Mouse (Mus musculus): Measurements from ENCODE around the gene Nr1d2.
"Not testable (repeated sequence)": the region's sequence is repeated elsewhere in the genome, so short reads cannot be mapped to it uniquely, and the experiment has no call there.

Nr1d2 gene

GRCm38 (mm10) chr14:18238750-18239731 lies at the start of gene Nr1d2:
Nr1d2 (minus strand) TSS chr14:18239127.
- peak; percentile 100 for DNase-seq

DNA sequence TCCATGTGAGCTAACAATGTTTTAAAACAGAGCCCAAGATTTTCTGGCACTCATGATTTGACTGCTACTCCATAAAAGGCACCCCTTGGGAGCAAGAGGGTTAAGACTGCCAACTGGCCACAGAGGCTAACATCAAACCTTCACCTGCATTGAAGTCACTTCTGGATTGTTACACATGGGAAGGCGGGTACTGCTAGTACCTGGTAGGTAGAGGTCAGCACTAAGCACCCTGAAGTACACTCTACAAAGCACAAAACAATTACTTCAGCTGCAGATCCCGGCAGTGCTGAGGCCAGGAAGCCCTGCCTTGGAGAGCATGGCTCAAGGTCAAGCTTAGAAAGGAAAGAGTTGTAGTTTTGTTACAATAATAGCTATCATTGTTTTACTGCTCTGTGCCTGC lies 48.5 kb upstream of the Nr1d2 start:
- peak; percentile 49 for DNase-seq

DNA sequence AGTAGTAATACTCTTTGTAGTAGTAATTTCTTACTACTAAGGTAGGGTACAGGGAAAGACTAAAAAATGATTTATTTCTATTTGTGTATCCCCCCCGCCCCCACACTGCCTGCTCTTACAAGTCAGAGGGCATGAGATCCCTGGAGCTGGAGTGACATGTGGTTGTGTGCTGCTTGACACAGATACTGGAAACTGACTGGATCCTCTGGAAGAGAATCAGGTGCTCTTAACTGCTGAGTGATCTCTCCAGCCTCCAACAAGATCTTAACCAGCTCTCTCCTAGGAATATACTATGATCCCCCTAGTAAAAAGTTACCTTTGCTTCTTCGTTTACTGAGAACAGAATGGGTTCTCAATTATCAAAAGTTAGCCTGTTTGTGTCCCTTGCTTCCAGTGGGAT lies 47.5 kb upstream of the Nr1d2 start:
- DNase-seq = no peak

DNA sequence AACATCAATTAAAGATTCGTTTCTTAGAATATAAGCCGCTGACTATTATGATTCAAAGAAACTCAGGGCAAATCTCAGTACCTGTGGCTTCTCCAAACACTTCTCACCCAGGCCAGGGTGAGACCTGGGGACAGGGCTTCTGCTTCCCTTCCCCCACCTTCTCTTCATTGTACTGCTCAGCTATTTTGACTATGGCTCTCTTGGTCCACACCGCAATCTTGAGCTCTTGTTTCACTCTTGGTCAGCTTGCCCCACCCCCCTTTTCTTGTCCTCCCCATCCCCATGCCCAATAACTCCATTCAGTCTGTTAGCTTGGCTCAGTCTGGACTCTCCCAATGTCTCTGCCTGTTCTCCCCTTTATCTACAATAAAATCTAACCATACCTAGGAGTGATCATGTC lies 46.5 kb upstream of the Nr1d2 start:
- DNase-seq = no peak

- DNase-seq = peak; percentile 62
Measured at GRCm38 (mm10) chr14:18284581-18284980, 45.7 kb upstream of the Nr1d2 start.

DNA sequence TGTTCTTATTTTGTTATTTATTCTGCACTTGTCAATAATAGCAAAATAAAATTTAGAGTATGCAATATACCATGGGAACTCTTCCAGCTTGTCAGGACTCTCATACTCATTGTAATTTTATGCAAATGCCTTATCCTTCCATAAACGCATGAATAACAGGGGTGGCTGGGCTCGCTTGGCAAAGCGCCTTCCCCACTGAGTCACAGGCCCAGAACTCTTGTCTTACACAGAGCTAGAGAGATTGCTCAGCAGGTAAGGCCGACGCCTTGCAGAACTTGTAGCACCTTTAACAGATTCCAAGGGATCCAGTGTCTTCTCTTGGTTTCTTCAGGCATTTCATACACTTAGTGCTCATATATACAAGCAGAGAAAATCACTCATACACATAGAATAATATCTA lies 41.4 kb upstream of the Nr1d2 start:
- DNase-seq = no peak

DNA sequence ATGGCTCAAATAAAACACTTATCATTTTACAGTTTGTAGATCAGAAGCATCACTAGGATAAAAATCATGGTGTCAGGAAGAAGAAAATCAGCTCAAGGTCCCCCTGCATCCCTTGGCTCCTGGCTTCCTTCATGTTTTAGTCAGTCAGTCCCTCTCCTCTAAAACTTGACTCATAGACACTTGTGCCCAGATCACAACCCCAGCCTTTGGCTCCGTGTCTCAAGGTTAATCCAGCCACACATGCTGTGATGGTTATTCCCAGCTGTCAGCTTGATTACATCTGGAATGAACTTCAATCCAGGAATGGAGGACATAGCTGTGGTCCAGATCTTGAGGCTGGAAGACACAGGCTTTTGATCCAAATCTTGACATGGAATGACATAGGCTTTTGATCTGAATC lies 35.6 kb upstream of the Nr1d2 start:
- DNase-seq = no peak

DNA sequence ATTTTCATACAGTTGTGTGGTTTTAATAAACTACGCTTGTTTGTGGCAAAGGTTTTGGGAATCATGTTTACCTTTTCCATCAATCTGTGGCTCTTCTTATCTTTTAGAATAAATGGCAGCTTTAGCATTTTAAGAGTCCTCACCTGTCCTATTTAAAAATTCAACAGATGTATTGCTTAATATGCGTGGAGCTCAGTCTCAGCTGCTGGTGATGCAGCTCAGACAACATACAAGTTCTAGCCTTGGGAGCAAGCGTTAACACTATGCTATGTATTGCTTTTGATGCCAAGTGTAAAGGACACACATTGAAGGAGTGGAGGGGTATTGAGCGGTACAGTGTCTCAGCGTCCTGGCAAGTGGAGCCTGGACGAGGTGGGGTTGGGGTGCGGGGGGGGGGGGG lies 32.7 kb upstream of the Nr1d2 start:
- DNase-seq = no peak

DNA sequence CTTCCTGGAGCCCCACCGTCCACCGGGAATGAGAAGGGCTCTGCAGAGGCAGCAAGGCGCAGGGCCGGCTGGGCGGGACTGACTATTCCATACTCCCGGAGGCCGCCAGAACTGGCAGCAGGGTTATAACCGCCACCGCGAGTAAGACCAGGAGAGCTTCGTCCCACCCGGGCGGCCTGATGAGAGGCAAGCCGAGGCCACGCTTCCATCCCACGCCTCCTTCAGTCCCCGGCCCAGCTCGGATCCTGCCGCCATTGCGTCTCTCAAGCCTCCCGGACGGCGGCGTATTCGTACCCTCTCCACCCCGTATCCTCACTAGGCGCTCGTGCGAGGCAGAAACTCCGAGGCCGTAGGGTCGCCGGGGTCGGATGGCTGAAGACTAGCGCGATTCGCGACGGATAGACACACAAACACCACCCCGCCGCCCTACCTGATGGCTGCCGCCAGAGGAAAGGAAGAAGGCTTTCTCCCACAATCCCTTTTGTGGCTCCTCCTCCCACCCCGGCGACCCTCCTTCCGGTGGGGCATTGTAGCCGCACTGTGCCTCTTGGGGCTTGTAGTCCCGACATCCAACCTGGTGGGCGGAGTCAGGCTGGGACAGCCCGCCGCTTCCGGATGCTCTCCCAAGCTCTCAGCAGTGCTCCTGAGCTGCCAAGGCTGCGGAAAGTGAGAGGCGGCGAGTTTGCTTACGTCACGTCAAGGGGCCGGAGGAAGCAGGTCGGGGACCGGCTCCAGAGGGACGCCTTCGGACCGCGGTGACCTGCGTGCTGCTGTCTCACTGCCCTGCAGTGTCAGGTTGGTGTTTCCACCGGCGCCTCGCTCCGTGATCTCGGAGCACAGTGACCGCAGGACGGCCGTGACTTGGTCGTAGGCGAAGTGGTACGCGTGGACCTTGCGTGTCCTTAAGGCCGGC lies 31.9 kb upstream of the Nr1d2 start, which contains the start of the genes Nkiras1 and Rpl15:
Gene Nkiras1, plus strand, starts transcription at position 608 of the 913 bp plus-strand sequence.
Gene Rpl15, minus strand, starts transcription at position 863 of the 913 bp plus-strand sequence.
- DNase-seq = peak; percentile 100

DNA sequence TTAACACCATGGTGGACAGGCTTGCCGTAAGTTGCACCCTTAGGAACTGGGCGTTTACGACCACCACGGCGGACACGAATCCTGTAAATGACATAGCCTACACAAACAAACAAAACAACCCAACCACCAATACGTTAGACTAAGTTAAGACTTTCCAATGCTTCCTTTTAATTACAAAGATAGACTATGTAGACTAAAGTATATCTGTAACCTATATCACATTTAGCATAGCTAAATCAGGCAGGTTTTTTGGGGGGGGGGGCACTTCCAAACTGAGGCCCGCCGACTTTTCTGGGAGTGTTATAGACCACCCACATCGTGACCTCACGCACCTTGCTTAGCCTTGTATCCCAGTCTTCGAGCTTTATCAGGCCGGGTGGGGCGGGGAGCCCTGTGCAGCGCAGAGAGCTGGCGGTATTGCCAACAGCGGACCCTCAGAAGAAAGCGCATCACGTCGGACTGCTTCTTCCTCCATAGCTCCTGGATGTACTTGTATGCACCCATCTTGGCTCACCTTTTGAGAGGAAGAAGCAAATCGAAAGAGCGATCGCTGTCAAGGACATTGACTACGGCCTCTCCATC lies 31.1 kb upstream of the Nr1d2 start:
- DNase-seq = not testable (repeated sequence)

- DNase-seq = peak; percentile 13
Measured at GRCm38 (mm10) chr14:18263427-18263826, 24.5 kb upstream of the Nr1d2 start.

DNA sequence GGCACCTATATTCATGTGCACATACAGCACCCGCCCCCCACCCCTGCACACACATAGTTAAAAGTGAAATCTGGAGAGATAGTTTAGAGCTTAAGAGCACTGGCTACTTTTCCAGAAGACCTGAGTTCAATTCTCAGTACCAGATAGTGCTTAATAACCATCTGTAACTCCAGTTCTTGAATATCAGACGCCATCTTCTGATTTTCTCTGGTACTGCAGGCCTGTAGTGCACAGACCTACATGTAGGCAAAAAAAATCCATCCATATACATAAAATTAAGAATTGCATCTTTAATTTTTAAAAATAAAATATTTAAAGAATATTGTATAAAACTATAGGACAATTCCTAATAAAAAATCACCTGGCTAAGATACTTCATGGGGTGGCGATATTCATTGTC lies 22.3 kb upstream of the Nr1d2 start:
- DNase-seq = no peak

- no peak for DNase-seq
Measured at GRCm38 (mm10) chr14:18242638-18243130, 3.8 kb upstream of the Nr1d2 start.

DNA sequence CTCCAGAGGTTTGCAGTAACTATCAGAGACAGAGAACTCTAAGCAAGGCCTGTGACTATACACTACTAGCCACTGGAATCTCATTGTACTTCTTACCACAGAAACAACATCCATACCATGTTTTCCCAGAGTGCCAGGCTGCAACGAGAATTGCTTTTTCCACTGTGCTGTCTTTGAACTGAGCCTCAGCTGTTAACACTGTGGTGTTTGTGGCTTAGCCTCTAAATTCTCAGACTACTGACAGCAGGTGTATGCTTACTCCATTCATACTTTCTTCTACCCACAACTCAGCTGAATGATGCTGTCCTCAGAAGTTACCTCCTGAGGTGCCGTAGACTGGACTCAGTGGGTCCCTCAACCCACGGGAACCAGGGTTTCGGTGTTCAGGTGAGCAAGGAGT lies 2.9 kb upstream of the Nr1d2 start:
- no peak for DNase-seq

DNA sequence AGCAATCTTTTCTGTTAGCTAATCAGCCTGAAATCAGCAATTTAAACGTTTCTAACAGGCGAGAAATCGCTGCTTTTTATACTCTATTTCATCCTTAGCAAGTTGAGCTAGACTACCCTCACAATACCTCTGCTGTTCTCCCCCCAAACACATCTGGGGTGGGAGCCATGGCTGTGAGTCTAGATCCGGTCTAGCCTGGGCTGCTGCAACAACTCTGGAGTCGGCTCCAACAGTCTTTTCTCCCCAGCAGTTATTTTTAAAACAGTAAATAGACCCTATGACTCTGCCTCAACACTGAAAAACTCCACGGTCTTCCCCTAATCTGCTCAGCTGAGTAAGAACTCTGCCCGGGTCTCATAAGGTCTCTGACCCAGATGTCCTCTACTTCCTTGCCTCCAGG lies 1.2 kb upstream of the Nr1d2 start:
- DNase-seq = no peak

DNA sequence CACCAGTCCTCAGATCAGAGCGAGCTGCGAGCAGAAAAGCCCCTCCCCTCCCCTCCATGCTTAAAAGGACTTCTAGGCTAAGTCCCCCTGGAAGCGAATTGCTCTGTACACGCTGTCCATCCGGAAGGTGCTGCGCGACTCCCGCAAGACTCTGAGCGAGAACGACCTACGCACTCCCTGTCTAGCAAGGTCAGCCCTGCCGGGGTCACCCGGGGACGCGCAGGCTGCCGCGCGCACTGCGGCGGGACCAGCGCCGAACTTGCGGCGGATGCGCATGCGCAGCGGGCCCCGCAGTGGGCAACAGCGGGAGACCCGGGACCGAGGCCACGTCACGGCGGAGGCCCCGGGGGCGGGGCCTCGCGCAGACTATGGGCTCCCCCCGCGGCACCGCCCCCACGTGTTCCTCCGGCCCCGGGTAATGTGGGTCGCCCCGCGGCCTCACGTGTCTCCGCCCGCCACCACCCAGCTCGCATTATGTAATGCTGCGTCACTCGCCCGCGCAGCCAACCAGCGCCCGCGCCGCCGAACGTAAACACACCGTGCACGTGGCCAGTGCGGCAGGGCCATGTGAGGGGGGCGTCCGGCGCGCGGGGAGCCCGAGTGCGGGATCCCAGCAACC lies 687 bp downstream of the Nr1d2 start:
- peak; percentile 99 for DNase-seq

- DNase-seq = no peak
Measured at GRCm38 (mm10) chr14:18237381-18237780, 1.5 kb downstream of the Nr1d2 start.

GRCm38 (mm10) chr14:18236496-18237235 lies 2.3 kb downstream of the Nr1d2 start:
- DNase-seq = not testable (repeated sequence)

- peak; percentile 24 for DNase-seq
Measured at GRCm38 (mm10) chr14:18233981-18234960, 4.7 kb downstream of the Nr1d2 start.

GRCm38 (mm10) chr14:18233076-18233475 lies 5.9 kb downstream of the Nr1d2 start:
- no peak for DNase-seq

All from lung, postnatal 36 days (tissue).